Comparison of ENCODE assay signal across 12 mouse cellular contexts in the genomic region with DNA sequence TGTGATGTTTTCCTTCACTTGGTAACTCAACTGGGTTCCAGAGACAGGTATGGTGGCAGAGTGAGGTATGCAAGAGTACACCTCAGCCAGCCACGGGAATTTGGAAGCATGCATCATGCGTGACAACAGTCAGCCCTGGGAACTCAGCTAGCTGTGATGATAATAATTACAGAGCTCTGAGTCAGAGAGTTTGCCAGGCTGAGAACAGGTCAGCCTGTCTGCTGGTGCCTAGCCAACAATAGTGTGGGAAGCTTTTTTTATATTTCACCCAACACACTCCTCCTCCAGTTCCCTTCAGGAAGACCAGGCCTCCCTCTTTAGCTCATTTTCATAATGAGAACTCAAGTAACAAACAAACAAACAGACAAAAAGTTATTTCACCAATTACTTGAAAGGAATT.
DNase-seq lines count a peak whose midpoint lies in the region.
"Had no signal": no experiment of that assay in that cellular context is flagged by ENCODE, and none has a peak within 500 bp of the region (broad histone marks: within the 10 kb centered on the region; RNA-seq: fewer than 3 reads in every experiment).

No protein-coding gene starts in this region.

- DNase-seq in Muller cell, postnatal 12 days (ENCODE audit: inconsistent ontology term): peak; percentile 53
- peak; percentile 29 for DNase-seq in brain, adult 2 months (ENCODE audit: low read depth, low spot score)
- DNase-seq in kidney, postnatal 4 days: no peak
- DNase-seq in urinary bladder, postnatal 10 days (ENCODE audit: low spot score): no peak
- DNase-seq in right cerebral cortex, postnatal 10 days (ENCODE audit: low spot score in 2 of 2): no peak
- DNase-seq: adrenal gland, adult 2 months; adrenal gland, postnatal 10 days; adrenal gland, postnatal 25 days; cerebellum, adult 11-12 months; cerebellum, adult 2 months; cerebellum, adult 9-10 months; cerebellum, postnatal 25 days had no signal

Comparison
In these comparisons a context has a peak if more than half of its experiments do, and no peak if none do; other contexts are left out.
1. DNase-seq: peak in Muller cell, postnatal 12 days (single experiment) and brain, adult 2 months (single experiment); none in kidney, postnatal 4 days (0 of 2), urinary bladder, postnatal 10 days (single experiment) and right cerebral cortex, postnatal 10 days (0 of 2).